Mouse (Mus musculus): ENCODE data around the gene Edem1. TPM values are rescaled to one million over a fixed set of nuclear protein-coding genes. Genes with fewer than 3 reads are reported as not detected.

The Edem1 gene
- polyA plus RNA-seq, 1 experiment from 2014 or later = 10.2 TPM

DNA sequence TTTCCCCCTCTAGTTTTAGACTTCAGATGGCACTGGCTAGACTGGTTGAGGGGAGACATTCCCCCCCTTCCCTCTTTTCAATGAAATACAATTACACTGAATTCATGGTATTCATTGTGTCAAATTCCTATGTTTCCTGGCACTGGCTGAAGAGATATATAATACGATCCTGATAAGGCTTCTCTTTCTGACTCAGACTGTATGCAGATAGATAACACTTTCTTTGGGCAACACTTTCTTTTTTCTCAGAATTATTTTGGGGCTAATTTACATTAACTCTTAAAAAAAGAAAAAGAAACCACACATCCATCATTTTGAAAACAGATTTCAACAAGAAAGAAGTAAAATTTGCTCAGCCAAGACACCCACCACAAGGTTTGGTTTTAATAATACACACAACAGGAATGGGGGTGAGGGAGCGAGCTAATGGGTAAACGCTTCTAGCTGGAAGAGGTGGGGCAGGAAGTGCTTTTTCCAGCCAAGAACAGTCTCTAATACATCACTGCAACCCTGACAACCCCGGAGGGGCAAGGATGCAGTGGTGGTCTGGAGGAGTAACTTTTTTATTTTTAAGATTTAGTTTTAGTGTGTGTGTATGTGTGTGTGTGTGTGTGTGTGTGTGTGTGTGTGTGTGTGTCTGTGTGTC is 52.0 kb downstream of the Edem1 start:
- Histone ChIP-seq H3K27me3 (replicated peaks) (no peaks in the 10 kb centered on the region), H3K4me2 (no peak overlapping the region), H3K36me3 (no peaks in the 10 kb centered on the region), H3K27ac (replicated peaks) (no peak overlapping the region), H3K4me1 (peaks cover 6% of the 10 kb centered on the region), H3K9me3 (peaks cover 12% of the 10 kb centered on the region; the same call in 1 of the 2 replicates), H3K9ac (no peak overlapping the region), H3K4me3 (no peak overlapping the region)
- WGBS = 51% methylated on average over 4 of the region's 4 CpGs
- no peak for ATAC-seq (ENCODE audit: extremely low read depth, insufficient number of reproducible peaks, low FRiP score, low TSS enrichment)

DNA sequence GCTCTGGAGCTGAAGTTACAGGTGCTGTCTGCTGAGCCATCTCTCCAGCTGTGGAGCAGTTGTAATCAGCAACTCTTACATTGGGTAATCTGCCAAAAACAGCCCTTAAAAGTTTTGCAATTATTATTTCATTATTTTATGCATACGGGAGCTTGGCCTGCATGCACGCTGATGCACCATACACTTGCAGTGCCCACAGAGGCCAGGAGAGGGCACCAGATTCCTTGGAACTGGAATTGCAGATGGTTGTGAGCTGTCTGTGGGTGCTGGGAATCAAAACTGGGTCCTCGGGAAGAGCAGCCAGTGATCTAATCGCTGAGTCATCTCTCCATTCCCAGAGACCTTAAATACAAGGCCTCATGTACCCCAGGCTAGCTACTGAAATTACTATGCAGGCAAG is 52.6 kb downstream of the Edem1 start:
- 83% methylated on average over 4 of the region's 4 CpGs for WGBS
- H3K4me2 ChIP-seq = no peak overlapping the region
- ATAC-seq (ENCODE audit: extremely low read depth, insufficient number of reproducible peaks, low FRiP score, low TSS enrichment) = no peak

DNA sequence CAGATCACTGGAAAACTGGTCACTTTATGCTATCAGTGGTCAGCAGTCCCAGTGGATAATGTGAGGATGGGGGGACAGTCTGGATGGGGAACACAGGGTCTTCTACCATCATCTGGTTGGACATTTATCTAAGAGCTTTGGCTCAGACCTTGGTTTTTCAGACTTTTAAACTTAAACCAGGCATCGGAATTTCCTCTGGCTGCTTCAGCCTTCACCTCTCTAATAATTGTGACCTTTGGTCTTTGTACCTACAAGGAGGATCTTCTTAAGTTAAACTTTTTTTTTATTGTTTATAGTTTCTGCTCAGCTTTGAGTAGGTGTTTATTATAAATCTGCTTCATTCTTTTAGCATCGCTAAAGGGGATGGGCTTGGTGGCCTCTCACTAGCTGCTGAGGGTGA is 55.4 kb downstream of the Edem1 start:
- Histone ChIP-seq H3K4me2 (no peak overlapping the region), H3K4me1 (peaks cover 6% of the 10 kb centered on the region), H3K27ac (replicated peaks) (no peak overlapping the region), H3K9me3 (peaks cover 12% of the 10 kb centered on the region; the same call in 1 of the 2 replicates), H3K4me3 (no peak overlapping the region), H3K27me3 (replicated peaks) (no peaks in the 10 kb centered on the region), H3K36me3 (no peaks in the 10 kb centered on the region), H3K9ac (no peak overlapping the region)
- 78% methylated on average over 2 of the region's 2 CpGs for WGBS
- ATAC-seq (ENCODE audit: extremely low read depth, insufficient number of reproducible peaks, low FRiP score, low TSS enrichment) = no peak

More for the DNA sequence above, 52.6 kb downstream of the Edem1 start:
- H3K27ac ChIP-seq (replicated peaks) = no peak overlapping the region
- H3K9me3 ChIP-seq = peaks cover 12% of the 10 kb centered on the region; the same call in 1 of the 2 replicates
- no peaks in the 10 kb centered on the region for H3K36me3 ChIP-seq
- H3K4me3 ChIP-seq = no peak overlapping the region
- H3K27me3 ChIP-seq (replicated peaks) = no peaks in the 10 kb centered on the region
- H3K9ac ChIP-seq = no peak overlapping the region
- peaks cover 6% of the 10 kb centered on the region for H3K4me1 ChIP-seq

DNA sequence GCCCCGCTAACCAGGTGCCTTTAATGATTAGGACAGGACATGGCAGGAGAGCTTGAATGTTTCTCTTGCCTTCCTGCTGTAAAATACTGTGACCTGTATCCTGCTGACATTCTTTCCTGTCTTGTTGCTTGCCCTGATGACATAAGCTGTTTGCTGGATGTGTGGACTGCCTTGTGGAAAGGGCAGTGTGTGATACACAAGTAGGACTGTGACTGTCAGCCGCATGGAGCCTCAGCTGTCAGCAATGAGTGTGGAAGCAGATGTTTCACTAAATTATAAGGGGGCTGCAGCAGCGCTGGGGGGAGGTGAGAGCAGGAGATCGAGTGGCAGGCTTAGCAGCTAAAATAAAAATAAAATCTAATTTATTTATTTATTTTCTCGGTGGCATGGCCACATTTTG is 56.2 kb downstream of the Edem1 start:
- Histone ChIP-seq H3K4me2 (no peak overlapping the region), H3K9ac (no peak overlapping the region), H3K27ac (replicated peaks) (no peak overlapping the region), H3K9me3 (peaks cover 7% of the 10 kb centered on the region; the same call in 1 of the 2 replicates), H3K4me3 (no peak overlapping the region), H3K4me1 (peaks cover 6% of the 10 kb centered on the region), H3K36me3 (no peaks in the 10 kb centered on the region), H3K27me3 (replicated peaks) (no peaks in the 10 kb centered on the region)
- ATAC-seq (ENCODE audit: extremely low read depth, insufficient number of reproducible peaks, low FRiP score, low TSS enrichment) = no peak
- WGBS = 59% methylated on average over 5 of the region's 5 CpGs

DNA sequence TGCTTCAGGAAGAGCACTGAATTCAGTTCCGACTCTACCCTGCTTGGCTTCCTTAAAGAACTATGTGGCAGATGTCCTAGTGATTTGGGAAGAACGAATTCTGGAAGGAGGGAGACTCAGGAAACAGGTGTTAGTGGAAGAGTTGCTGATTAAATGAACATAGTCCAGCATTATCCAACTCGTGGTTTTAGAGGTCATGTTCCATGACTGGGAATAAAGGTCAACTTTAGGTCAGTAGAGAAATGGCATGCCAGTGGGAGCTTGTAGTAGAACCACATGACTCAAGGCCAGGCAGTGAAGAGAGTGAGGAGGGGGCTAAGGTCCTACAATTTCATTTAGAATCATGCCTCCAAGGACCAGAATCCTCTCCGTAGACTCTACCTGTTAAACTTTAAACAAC is 57.9 kb downstream of the Edem1 start:
- no peak overlapping the region for H3K4me2 ChIP-seq
- H3K9me3 ChIP-seq = peaks cover 3% of the 10 kb centered on the region; the same call in 1 of the 2 replicates
- H3K36me3 ChIP-seq = no peaks in the 10 kb centered on the region
- no peak overlapping the region for H3K4me3 ChIP-seq
- H3K27me3 ChIP-seq (replicated peaks) = no peaks in the 10 kb centered on the region
- peaks cover 6% of the 10 kb centered on the region for H3K4me1 ChIP-seq
- 47% methylated on average over 4 of the region's 4 CpGs for WGBS
- no peak overlapping the region for H3K27ac ChIP-seq (replicated peaks)
- no peak overlapping the region for H3K9ac ChIP-seq
- ATAC-seq (ENCODE audit: extremely low read depth, insufficient number of reproducible peaks, low FRiP score, low TSS enrichment) = no peak

DNA sequence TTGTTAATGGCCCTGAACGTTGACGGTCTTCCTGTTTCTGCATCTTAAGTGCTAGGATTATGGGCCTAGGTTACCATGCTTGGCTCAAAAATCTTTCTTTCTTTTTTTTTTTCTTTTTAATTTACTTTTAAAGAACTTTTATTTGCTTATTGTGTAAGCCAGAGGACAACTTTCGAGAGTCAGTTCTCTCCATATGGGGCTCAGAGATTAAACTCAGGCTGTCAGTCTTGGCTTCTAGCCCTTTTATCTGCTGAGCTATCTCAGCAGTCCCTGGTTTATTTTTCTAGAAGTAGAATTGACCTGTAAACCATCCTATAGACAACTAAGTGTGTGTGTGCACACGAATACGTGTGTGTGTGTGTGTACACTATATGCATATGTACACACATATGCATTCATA is 64.1 kb downstream of the Edem1 start:
- no peak overlapping the region for H3K4me3 ChIP-seq
- no peaks in the 10 kb centered on the region for H3K27me3 ChIP-seq (replicated peaks)
- no peaks in the 10 kb centered on the region for H3K4me1 ChIP-seq
- H3K36me3 ChIP-seq = no peaks in the 10 kb centered on the region
- no peak overlapping the region for H3K27ac ChIP-seq (replicated peaks)
- no peak overlapping the region for H3K9ac ChIP-seq
- ATAC-seq (ENCODE audit: extremely low read depth, insufficient number of reproducible peaks, low FRiP score, low TSS enrichment) = no peak
- H3K4me2 ChIP-seq = no peak overlapping the region
- WGBS = 68% methylated on average over 5 of the region's 5 CpGs
- no peaks in the 10 kb centered on the region for H3K9me3 ChIP-seq

DNA sequence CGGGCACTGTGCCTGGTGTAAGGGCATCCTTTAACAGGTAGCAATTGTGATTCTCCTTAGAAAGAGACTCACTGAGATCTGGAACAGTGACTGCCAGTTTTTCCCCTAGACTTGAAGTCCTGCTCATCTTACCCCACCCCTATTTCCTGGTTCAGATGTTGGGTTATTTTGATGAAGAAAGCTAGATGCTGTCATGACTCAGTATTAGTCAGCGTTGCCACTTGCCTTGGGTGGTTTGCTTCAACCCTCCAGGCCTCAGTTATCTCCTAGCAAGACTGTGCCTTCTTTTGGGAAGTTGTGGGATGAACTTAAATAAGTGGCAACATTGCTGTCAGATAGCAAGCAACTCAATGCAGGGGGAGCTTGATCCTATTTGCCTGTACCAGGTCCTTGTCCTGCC is 66.7 kb downstream of the Edem1 start:
- ATAC-seq (ENCODE audit: extremely low read depth, insufficient number of reproducible peaks, low FRiP score, low TSS enrichment) = no peak
- Histone ChIP-seq H3K27ac (replicated peaks) (no peak overlapping the region), H3K9me3 (no peaks in the 10 kb centered on the region), H3K27me3 (replicated peaks) (no peaks in the 10 kb centered on the region), H3K4me1 (no peaks in the 10 kb centered on the region), H3K4me2 (no peak overlapping the region), H3K4me3 (no peak overlapping the region), H3K9ac (no peak overlapping the region), H3K36me3 (no peaks in the 10 kb centered on the region)
- 58% methylated on average over 2 of the region's 2 CpGs for WGBS

DNA sequence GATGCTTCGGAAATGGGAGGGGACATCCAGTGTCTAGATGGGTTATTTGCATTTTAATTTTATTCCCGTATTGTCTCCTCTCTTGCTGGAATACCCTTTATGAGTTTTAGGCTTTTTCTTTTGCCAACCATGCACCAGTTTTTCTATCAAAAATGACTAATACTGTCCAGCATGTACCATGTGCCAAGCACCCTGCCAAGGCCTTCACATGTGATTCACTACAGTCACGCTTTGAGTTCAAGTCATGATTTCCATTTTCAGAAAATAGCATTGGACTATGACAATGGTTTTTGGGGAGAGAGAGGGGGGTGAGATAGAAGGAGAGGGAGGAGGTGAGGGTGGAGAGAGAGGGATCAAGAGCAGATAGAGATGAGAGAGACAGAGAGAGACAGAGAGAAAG is 67.5 kb downstream of the Edem1 start:
- no peaks in the 10 kb centered on the region for H3K9me3 ChIP-seq
- H3K27me3 ChIP-seq (replicated peaks) = no peaks in the 10 kb centered on the region
- H3K27ac ChIP-seq (replicated peaks) = no peak overlapping the region
- no peak overlapping the region for H3K4me2 ChIP-seq
- H3K9ac ChIP-seq = no peak overlapping the region
- H3K4me3 ChIP-seq = no peak overlapping the region
- ATAC-seq (ENCODE audit: extremely low read depth, insufficient number of reproducible peaks, low FRiP score, low TSS enrichment) = no peak
- WGBS = 87% methylated on average over 3 of the region's 3 CpGs
- no peaks in the 10 kb centered on the region for H3K4me1 ChIP-seq
- no peaks in the 10 kb centered on the region for H3K36me3 ChIP-seq

DNA sequence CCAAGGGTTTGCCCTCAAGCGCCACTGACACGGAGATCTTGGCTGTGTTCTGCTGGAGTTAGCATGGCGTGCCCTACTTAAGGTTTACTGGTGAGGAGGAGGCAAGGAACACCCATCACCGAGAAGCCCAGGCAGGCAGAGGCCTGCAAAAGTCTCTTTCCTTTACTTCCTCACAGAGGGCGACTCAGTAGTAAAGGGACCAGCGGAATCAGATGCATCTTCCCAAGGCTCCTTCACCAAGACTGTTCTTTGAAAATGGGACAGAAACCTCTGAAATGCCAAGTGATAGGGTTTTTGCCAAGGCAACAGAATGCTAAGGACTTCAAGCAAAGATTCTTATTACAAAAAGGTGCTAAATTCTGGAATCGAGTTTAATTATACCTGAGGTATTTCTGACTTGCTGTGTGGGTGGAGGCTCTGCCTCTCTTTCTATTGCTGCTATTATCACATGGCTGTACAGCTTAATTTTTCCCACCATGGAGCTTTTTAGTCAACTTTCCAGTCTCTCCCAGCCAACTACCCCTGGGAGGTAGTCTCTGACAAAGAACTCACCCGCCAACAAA is 68.2 kb downstream of the Edem1 start:
- Histone ChIP-seq H3K9me3 (no peaks in the 10 kb centered on the region), H3K36me3 (no peaks in the 10 kb centered on the region), H3K4me3 (no peak overlapping the region), H3K27ac (replicated peaks) (no peak overlapping the region), H3K9ac (no peak overlapping the region), H3K4me1 (no peaks in the 10 kb centered on the region), H3K4me2 (no peak overlapping the region), H3K27me3 (replicated peaks) (no peaks in the 10 kb centered on the region)
- no peak for ATAC-seq (ENCODE audit: extremely low read depth, insufficient number of reproducible peaks, low FRiP score, low TSS enrichment)
- 70% methylated on average over 8 of the region's 8 CpGs for WGBS

DNA sequence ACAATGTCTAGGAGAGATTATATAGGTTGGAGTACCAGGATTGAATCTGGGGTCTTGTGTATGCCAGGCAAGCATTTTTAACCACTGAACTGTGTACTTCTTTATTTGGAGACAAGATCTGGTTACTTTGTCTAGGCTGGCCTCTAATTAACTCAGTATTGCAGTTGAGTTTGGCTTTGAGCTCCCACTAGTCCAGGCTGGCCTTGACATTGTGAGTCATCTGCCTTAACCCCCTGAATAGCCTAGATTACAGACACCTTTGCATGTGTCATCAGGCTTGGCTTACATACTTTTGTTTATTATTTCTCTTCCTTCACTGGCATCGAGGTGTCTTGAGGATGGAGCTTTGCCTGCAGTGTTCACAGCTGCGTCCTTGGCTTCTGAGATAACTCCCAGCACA is 70.8 kb downstream of the Edem1 start:
- Histone ChIP-seq H3K4me2 (no peak overlapping the region), H3K4me3 (no peak overlapping the region), H3K9ac (no peak overlapping the region), H3K27ac (replicated peaks) (no peak overlapping the region), H3K27me3 (replicated peaks) (no peaks in the 10 kb centered on the region), H3K9me3 (no peaks in the 10 kb centered on the region), H3K4me1 (no peaks in the 10 kb centered on the region), H3K36me3 (no peaks in the 10 kb centered on the region)
- 61% methylated on average over 2 of the region's 2 CpGs for WGBS
- ATAC-seq (ENCODE audit: extremely low read depth, insufficient number of reproducible peaks, low FRiP score, low TSS enrichment) = no peak; the same call in 1 of the 2 replicates

DNA sequence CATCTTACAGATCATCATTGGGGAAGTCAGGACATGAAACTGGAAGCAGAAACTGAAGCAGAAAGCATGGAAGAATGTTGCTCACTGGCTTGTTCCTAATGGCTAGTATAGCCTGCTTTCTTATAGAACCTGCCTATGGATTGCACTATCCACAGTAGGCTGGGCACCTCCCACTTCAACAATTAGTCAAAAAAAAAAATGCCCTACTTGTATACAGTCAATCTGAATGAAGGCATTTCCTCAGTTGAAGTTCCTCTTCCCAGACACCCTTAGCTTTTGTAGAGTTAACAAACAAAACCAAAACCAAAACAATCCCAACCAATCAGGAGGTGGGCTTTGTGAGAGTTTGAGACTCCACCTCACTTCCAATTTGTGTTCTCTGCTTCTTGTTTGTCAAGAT is 73.7 kb downstream of the Edem1 start:
- Histone ChIP-seq H3K36me3 (no peaks in the 10 kb centered on the region), H3K4me2 (no peak overlapping the region)
- ATAC-seq (ENCODE audit: extremely low read depth, insufficient number of reproducible peaks, low FRiP score, low TSS enrichment) = no peak

DNA sequence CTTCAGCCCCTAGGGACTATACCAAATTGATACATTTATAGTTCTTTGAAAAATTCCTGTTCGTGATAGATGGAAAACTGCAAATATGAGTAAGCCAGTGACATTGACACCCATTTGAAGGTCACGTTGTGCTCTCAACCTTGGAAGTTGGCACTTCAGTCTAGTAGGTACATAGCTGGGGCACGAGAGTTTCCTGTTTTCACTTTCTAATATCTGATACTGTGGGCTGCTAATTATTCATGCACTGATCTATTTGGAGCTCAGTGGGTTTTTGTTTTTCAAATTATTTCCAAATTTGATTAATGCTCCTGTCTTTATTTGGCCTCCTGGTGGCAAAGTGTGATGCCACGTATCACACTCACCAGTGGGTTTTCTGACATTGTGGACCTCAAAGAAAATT is 74.8 kb downstream of the Edem1 start:
- Histone ChIP-seq H3K27me3 (replicated peaks) (no peaks in the 10 kb centered on the region), H3K9me3 (no peaks in the 10 kb centered on the region), H3K4me1 (no peaks in the 10 kb centered on the region), H3K4me3 (no peak overlapping the region), H3K27ac (replicated peaks) (no peak overlapping the region), H3K36me3 (no peaks in the 10 kb centered on the region), H3K9ac (no peak overlapping the region), H3K4me2 (no peak overlapping the region)
- WGBS = 67% methylated on average over 4 of the region's 4 CpGs
- ATAC-seq (ENCODE audit: extremely low read depth, insufficient number of reproducible peaks, low FRiP score, low TSS enrichment) = no peak

More for the DNA sequence above, 73.7 kb downstream of the Edem1 start:
- Histone ChIP-seq H3K27ac (replicated peaks) (no peak overlapping the region), H3K9ac (no peak overlapping the region), H3K27me3 (replicated peaks) (no peaks in the 10 kb centered on the region), H3K4me3 (no peak overlapping the region), H3K4me1 (no peaks in the 10 kb centered on the region), H3K9me3 (no peaks in the 10 kb centered on the region)

Measured in heart, embryonic 13.5 days (tissue).